Mouse (Mus musculus): ENCODE measurements around the gene Gdpd3. TPM values are rescaled to one million over a fixed set of nuclear protein-coding genes. Genes with fewer than 3 reads are reported as not detected.

Gene Gdpd3
- polyA plus RNA-seq, 1 experiment = 3.6 TPM

- Histone ChIP-seq H3K4me3 (ENCODE audit: low read depth, low read length) (no peak overlapping the region), H3K9ac (ENCODE audit: low read depth, poor library complexity, severe bottlenecking) (peak overlapping the region; percentile 34), H3K4me1 (ENCODE audit: control insufficient read depth, insufficient read depth, low read length) (peaks cover 10% of the 10 kb centered on the region), H3K9me3 (replicated peaks; ENCODE audit: control insufficient read depth, insufficient read depth, low read length, poor library complexity, severe bottlenecking) (no peaks in the 10 kb centered on the region), H3K36me3 (ENCODE audit: control insufficient read depth, insufficient read depth, low read length, poor library complexity, severe bottlenecking) (no peaks in the 10 kb centered on the region), H3K27me3 (ENCODE audit: control insufficient read depth, insufficient read depth, low read length, poor library complexity, severe bottlenecking) (no peaks in the 10 kb centered on the region), H3K27ac (ENCODE audit: insufficient read depth, low read length) (no peak overlapping the region)
- TF ChIP-seq CTCF (IDR thresholded peaks at IDR 0.05; ENCODE audit: low read depth, low read length) (no peak), POLR2A (IDR thresholded peaks at IDR 0.05; ENCODE audit: insufficient read depth, low read length) (no peak)
These were observed 56.6 kb downstream of the Gdpd3 start for GRCm38 (mm10) chr7:126822741-126823140.

- Histone ChIP-seq H3K27ac (ENCODE audit: insufficient read depth, low read length) (no peak overlapping the region), H3K4me3 (ENCODE audit: low read depth, low read length) (peak overlapping the region; percentile 56), H3K27me3 (ENCODE audit: control insufficient read depth, insufficient read depth, low read length, poor library complexity, severe bottlenecking) (no peaks in the 10 kb centered on the region), H3K4me1 (ENCODE audit: control insufficient read depth, insufficient read depth, low read length) (peaks cover 10% of the 10 kb centered on the region), H3K9ac (ENCODE audit: low read depth, poor library complexity, severe bottlenecking) (peak overlapping the region; percentile 34), H3K36me3 (ENCODE audit: control insufficient read depth, insufficient read depth, low read length, poor library complexity, severe bottlenecking) (no peaks in the 10 kb centered on the region), H3K9me3 (replicated peaks; ENCODE audit: control insufficient read depth, insufficient read depth, low read length, poor library complexity, severe bottlenecking) (no peaks in the 10 kb centered on the region)
- TF ChIP-seq CTCF (IDR thresholded peaks at IDR 0.05; ENCODE audit: low read depth, low read length) (no peak), POLR2A (IDR thresholded peaks at IDR 0.05; ENCODE audit: insufficient read depth, low read length) (no peak), EP300 (IDR thresholded peaks at IDR 0.05; ENCODE audit: insufficient read depth, low read depth, low read length) (no peak)
These were observed 57.1 kb downstream of the Gdpd3 start for GRCm38 (mm10) chr7:126823202-126823711.

- H3K4me1 ChIP-seq (ENCODE audit: control insufficient read depth, insufficient read depth, low read length) = peaks cover 11% of the 10 kb centered on the region
- H3K9me3 ChIP-seq (replicated peaks; ENCODE audit: control insufficient read depth, insufficient read depth, low read length, poor library complexity, severe bottlenecking) = no peaks in the 10 kb centered on the region
- TF ChIP-seq POLR2A (IDR thresholded peaks at IDR 0.05; ENCODE audit: insufficient read depth, low read length) = no peak
- no peak for TF ChIP-seq CTCF (IDR thresholded peaks at IDR 0.05; ENCODE audit: low read depth, low read length)
- no peak for TF ChIP-seq EP300 (IDR thresholded peaks at IDR 0.05; ENCODE audit: insufficient read depth, low read depth, low read length)
- peak overlapping the region; percentile 3 for H3K4me3 ChIP-seq (ENCODE audit: low read depth, low read length)
- peak overlapping the region; percentile 34; the same call in 1 of the 2 replicates for H3K9ac ChIP-seq (ENCODE audit: low read depth, poor library complexity, severe bottlenecking)
- no peaks in the 10 kb centered on the region for H3K27me3 ChIP-seq (ENCODE audit: control insufficient read depth, insufficient read depth, low read length, poor library complexity, severe bottlenecking)
- H3K36me3 ChIP-seq (ENCODE audit: control insufficient read depth, insufficient read depth, low read length, poor library complexity, severe bottlenecking) = no peaks in the 10 kb centered on the region
- H3K27ac ChIP-seq (ENCODE audit: insufficient read depth, low read length) = no peak overlapping the region
These were observed 57.8 kb downstream of the Gdpd3 start for GRCm38 (mm10) chr7:126823940-126824339.

Other genes with a start within 250 kb of the Gdpd3 start
- 348 and 363 TPM in 2 replicates for gene Eif3c, start 199.9 kb upstream of the Gdpd3 start, polyA plus RNA-seq (2011; ENCODE audit: insufficient read depth, insufficient read length, low read depth, missing spikeins)
- gene Apobr, start 181.4 kb upstream of the Gdpd3 start, polyA plus RNA-seq (2011; ENCODE audit: insufficient read depth, insufficient read length, low read depth, missing spikeins) = 2.0 and 2.4 TPM in 2 replicates
- gene Cln3, start 180.5 kb upstream of the Gdpd3 start, polyA plus RNA-seq (2011; ENCODE audit: insufficient read depth, insufficient read length, low read depth, missing spikeins) = 44.9 and 52.5 TPM in 2 replicates
- not detected in 2 replicates for gene Il27, start 171.4 kb upstream of the Gdpd3 start, polyA plus RNA-seq (2011; ENCODE audit: insufficient read depth, insufficient read length, low read depth, missing spikeins)
- 13.6 and 14.1 TPM in 2 replicates for gene Nupr1, start 135.5 kb upstream of the Gdpd3 start, polyA plus RNA-seq (2011; ENCODE audit: insufficient read depth, insufficient read length, low read depth, missing spikeins)
- gene Sgf29, start 117.0 kb upstream of the Gdpd3 start, polyA plus RNA-seq (2011; ENCODE audit: insufficient read depth, insufficient read length, low read depth, missing spikeins) = 42.7 and 54.0 TPM in 2 replicates
- gene Sult1a1, start 89.9 kb upstream of the Gdpd3 start, polyA plus RNA-seq (2011; ENCODE audit: insufficient read depth, insufficient read length, low read depth, missing spikeins) = not detected in 2 replicates
- gene Bola2, start 70.9 kb upstream of the Gdpd3 start, polyA plus RNA-seq (2011; ENCODE audit: insufficient read depth, insufficient read length, low read depth, missing spikeins) = 76.0 and 103 TPM in 2 replicates
- 16.6 and 17.4 TPM in 2 replicates for gene Slx1b, start 70.5 kb upstream of the Gdpd3 start, polyA plus RNA-seq (2011; ENCODE audit: insufficient read depth, insufficient read length, low read depth, missing spikeins)
- gene Coro1a, start 58.5 kb upstream of the Gdpd3 start, polyA plus RNA-seq (2011; ENCODE audit: insufficient read depth, insufficient read length, low read depth, missing spikeins) = 4.9 and 5.9 TPM in 2 replicates
- 102 and 121 TPM in 2 replicates for gene Mapk3, start 6.7 kb upstream of the Gdpd3 start, polyA plus RNA-seq (2011; ENCODE audit: insufficient read depth, insufficient read length, low read depth, missing spikeins)
- gene Ypel3, start 10.6 kb downstream of the Gdpd3 start, polyA plus RNA-seq (2011; ENCODE audit: insufficient read depth, insufficient read length, low read depth, missing spikeins) = 56.8 and 62.1 TPM in 2 replicates
- 1.7 TPM in 2 replicates for gene Tbx6, start 15.1 kb downstream of the Gdpd3 start, polyA plus RNA-seq (2011; ENCODE audit: insufficient read depth, insufficient read length, low read depth, missing spikeins)
- 111 and 127 TPM in 2 replicates for gene Ppp4c, start 26.2 kb downstream of the Gdpd3 start, polyA plus RNA-seq (2011; ENCODE audit: insufficient read depth, insufficient read length, low read depth, missing spikeins)
- 2.7 and 4.2 TPM in 2 replicates for gene Fam57b, start 31.3 kb downstream of the Gdpd3 start, polyA plus RNA-seq (2011; ENCODE audit: insufficient read depth, insufficient read length, low read depth, missing spikeins)
- not detected in 2 replicates for gene 4930451I11Rik, start 65.3 kb downstream of the Gdpd3 start, polyA plus RNA-seq (2011; ENCODE audit: insufficient read depth, insufficient read length, low read depth, missing spikeins)
- 3.2 and 3.3 TPM in 2 replicates for gene Doc2a, start 81.1 kb downstream of the Gdpd3 start, polyA plus RNA-seq (2011; ENCODE audit: insufficient read depth, insufficient read length, low read depth, missing spikeins)
- 116 and 120 TPM in 2 replicates for gene Hirip3, start 95.6 kb downstream of the Gdpd3 start, polyA plus RNA-seq (2011; ENCODE audit: insufficient read depth, insufficient read length, low read depth, missing spikeins)
- 104 and 118 TPM in 2 replicates for gene Ino80e, start 96.0 kb downstream of the Gdpd3 start, polyA plus RNA-seq (2011; ENCODE audit: insufficient read depth, insufficient read length, low read depth, missing spikeins)
- 37.9 and 41.0 TPM in 2 replicates for gene Taok2, start 118.4 kb downstream of the Gdpd3 start, polyA plus RNA-seq (2011; ENCODE audit: insufficient read depth, insufficient read length, low read depth, missing spikeins)
- 16.3 and 17.2 TPM in 2 replicates for gene Tmem219, start 156.6 kb downstream of the Gdpd3 start, polyA plus RNA-seq (2011; ENCODE audit: insufficient read depth, insufficient read length, low read depth, missing spikeins)
- gene Kctd13, start 162.5 kb downstream of the Gdpd3 start, polyA plus RNA-seq (2011; ENCODE audit: insufficient read depth, insufficient read length, low read depth, missing spikeins) = 25.5 and 26.8 TPM in 2 replicates
- gene Asphd1, start 183.2 kb downstream of the Gdpd3 start, polyA plus RNA-seq (2011; ENCODE audit: insufficient read depth, insufficient read length, low read depth, missing spikeins) = 0.36 and 0.41 TPM in 2 replicates
- 1.4 and 1.9 TPM in 2 replicates for gene Sez6l2, start 184.2 kb downstream of the Gdpd3 start, polyA plus RNA-seq (2011; ENCODE audit: insufficient read depth, insufficient read length, low read depth, missing spikeins)
- gene Cdipt, start 209.6 kb downstream of the Gdpd3 start, polyA plus RNA-seq (2011; ENCODE audit: insufficient read depth, insufficient read length, low read depth, missing spikeins) = 42.8 and 53.3 TPM in 2 replicates
- 1.4 and 2.4 TPM in 2 replicates for gene Cdiptos, start 209.8 kb downstream of the Gdpd3 start, polyA plus RNA-seq (2011; ENCODE audit: insufficient read depth, insufficient read length, low read depth, missing spikeins)
- gene Mvp, start 248.3 kb downstream of the Gdpd3 start, polyA plus RNA-seq (2011; ENCODE audit: insufficient read depth, insufficient read length, low read depth, missing spikeins) = 17.9 and 18.8 TPM in 2 replicates